Mouse (Mus musculus): ENCODE data around the gene BC052040. TPM values are rescaled to one million over a fixed set of nuclear protein-coding genes. Genes with fewer than 3 reads are reported as not detected.

The BC052040 gene
- polyA plus RNA-seq, 1 experiment from 2014 or later: 14.8 TPM

GRCm38 (mm10) chr2:115678786-115679185, 97.3 kb downstream of the BC052040 start:
- no peaks in the 10 kb centered on the region for H3K27me3 ChIP-seq (replicated peaks; ENCODE audit: control insufficient read depth, insufficient read depth, low read length)
- no peaks in the 10 kb centered on the region for H3K9me3 ChIP-seq (ENCODE audit: control insufficient read depth, low read length)
- ATAC-seq: no peak
- H3K4me1 ChIP-seq (ENCODE audit: control insufficient read depth, insufficient read depth, low read length): no peaks in the 10 kb centered on the region
- no peak overlapping the region for H3K27ac ChIP-seq (ENCODE audit: low read length)
- H3K9ac ChIP-seq (ENCODE audit: low read depth, low read length): no peak overlapping the region
- WGBS: 75% methylated on average over 5 of the region's 5 CpGs
- no peaks in the 10 kb centered on the region for H3K36me3 ChIP-seq (ENCODE audit: control insufficient read depth, insufficient read depth, low read length)
- no peak overlapping the region for H3K4me3 ChIP-seq (ENCODE audit: low read length)
- H3K4me2 ChIP-seq (ENCODE audit: low read depth, low read length): no peak overlapping the region

DNA sequence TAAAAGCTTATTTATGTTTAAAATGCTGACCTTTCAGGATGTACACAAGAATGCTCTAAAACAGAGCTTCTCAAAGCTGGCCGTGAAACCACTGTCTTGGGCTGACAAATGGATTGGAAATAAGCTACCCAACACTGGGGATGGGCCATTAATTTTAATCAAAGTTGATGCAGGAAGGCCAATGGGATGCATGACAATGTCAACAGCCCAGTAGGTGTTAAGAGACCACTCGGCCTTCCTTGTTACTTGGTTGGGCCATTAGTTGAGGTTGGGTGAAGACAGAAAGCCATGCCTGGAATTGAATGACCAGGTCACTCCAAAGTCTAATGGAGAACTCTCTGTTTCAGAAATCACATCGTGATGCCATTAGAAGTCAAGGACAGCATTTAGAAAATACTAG, 103.7 kb downstream of the BC052040 start:
- H3K36me3 ChIP-seq (ENCODE audit: control insufficient read depth, insufficient read depth, low read length): no peaks in the 10 kb centered on the region
- no peak overlapping the region for H3K4me2 ChIP-seq (ENCODE audit: low read depth, low read length)
- WGBS: 76% methylated on average over 3 of the region's 3 CpGs
- no peaks in the 10 kb centered on the region for H3K4me1 ChIP-seq (ENCODE audit: control insufficient read depth, insufficient read depth, low read length)
- H3K27ac ChIP-seq (ENCODE audit: low read length): no peak overlapping the region
- no peak overlapping the region for H3K9ac ChIP-seq (ENCODE audit: low read depth, low read length)
- H3K9me3 ChIP-seq (ENCODE audit: control insufficient read depth, low read length): no peaks in the 10 kb centered on the region
- H3K27me3 ChIP-seq (replicated peaks; ENCODE audit: control insufficient read depth, insufficient read depth, low read length): no peaks in the 10 kb centered on the region
- no peak overlapping the region for H3K4me3 ChIP-seq (ENCODE audit: low read length)
- no peak for ATAC-seq

DNA sequence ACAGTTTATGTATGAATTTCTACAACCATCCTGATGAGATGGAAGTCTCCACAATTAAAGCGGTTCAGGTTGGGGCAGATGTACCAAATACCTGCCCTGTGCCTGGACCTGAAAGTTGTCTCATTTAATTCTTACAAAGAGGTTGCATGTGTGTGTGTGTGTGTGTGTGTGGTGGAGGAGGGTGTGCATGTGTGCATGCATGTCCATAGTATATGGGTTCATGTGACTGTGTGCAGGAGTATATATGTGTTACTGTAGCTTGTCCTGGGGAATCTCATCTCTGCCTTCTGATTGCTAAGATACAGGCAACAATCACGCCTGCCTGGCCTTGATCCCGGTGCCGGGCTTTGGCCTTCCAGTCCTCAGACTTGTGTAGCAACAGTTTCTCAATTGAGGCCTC, 106.1 kb downstream of the BC052040 start:
- Histone ChIP-seq H3K4me2 (ENCODE audit: low read depth, low read length) (no peak overlapping the region), H3K4me1 (ENCODE audit: control insufficient read depth, insufficient read depth, low read length) (no peaks in the 10 kb centered on the region), H3K36me3 (ENCODE audit: control insufficient read depth, insufficient read depth, low read length) (no peaks in the 10 kb centered on the region), H3K4me3 (ENCODE audit: low read length) (no peak overlapping the region), H3K27me3 (replicated peaks; ENCODE audit: control insufficient read depth, insufficient read depth, low read length) (no peaks in the 10 kb centered on the region), H3K9ac (ENCODE audit: low read depth, low read length) (no peak overlapping the region), H3K9me3 (ENCODE audit: control insufficient read depth, low read length) (no peaks in the 10 kb centered on the region), H3K27ac (ENCODE audit: low read length) (no peak overlapping the region)
- WGBS: 93% methylated on average over 4 of the region's 4 CpGs
- no peak for ATAC-seq

DNA sequence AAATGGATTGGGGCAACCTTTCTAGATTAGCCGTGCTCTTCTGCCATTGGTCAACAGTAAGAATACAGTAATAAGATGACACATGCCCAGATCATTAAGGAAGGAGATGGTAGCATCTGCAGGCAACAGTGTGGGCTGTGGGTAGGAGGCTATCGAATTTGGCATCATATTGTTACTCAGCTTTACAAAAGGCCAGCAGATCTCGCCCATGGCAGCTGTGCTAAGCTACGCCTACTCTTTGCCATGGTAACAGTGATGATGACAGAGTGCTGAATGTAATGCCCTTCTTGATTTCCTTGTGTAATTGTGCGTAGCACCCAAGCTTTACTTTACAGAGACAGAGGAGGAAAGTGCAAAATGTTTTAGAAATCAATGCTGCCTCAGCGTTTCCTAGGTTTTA, 106.8 kb downstream of the BC052040 start:
- Histone ChIP-seq H3K4me2 (ENCODE audit: low read depth, low read length) (no peak overlapping the region), H3K4me3 (ENCODE audit: low read length) (no peak overlapping the region), H3K9ac (ENCODE audit: low read depth, low read length) (no peak overlapping the region), H3K27ac (ENCODE audit: low read length) (no peak overlapping the region), H3K4me1 (ENCODE audit: control insufficient read depth, insufficient read depth, low read length) (no peaks in the 10 kb centered on the region), H3K36me3 (ENCODE audit: control insufficient read depth, insufficient read depth, low read length) (no peaks in the 10 kb centered on the region), H3K9me3 (ENCODE audit: control insufficient read depth, low read length) (no peaks in the 10 kb centered on the region), H3K27me3 (replicated peaks; ENCODE audit: control insufficient read depth, insufficient read depth, low read length) (no peaks in the 10 kb centered on the region)
- 90% methylated on average over 6 of the region's 6 CpGs for WGBS
- ATAC-seq: no peak

- no peak for ATAC-seq
- no peaks in the 10 kb centered on the region for H3K4me1 ChIP-seq (ENCODE audit: control insufficient read depth, insufficient read depth, low read length)
- H3K9ac ChIP-seq (ENCODE audit: low read depth, low read length): no peak overlapping the region
- no peaks in the 10 kb centered on the region for H3K27me3 ChIP-seq (replicated peaks; ENCODE audit: control insufficient read depth, insufficient read depth, low read length)
- H3K9me3 ChIP-seq (ENCODE audit: control insufficient read depth, low read length): no peaks in the 10 kb centered on the region
- no peak overlapping the region for H3K4me2 ChIP-seq (ENCODE audit: low read depth, low read length)
- WGBS: 75% methylated on average over 3 of the region's 3 CpGs
- H3K4me3 ChIP-seq (ENCODE audit: low read length): no peak overlapping the region
- peaks cover 3% of the 10 kb centered on the region; the same call in 1 of the 2 replicates for H3K36me3 ChIP-seq (ENCODE audit: control insufficient read depth, insufficient read depth, low read length)
- no peak overlapping the region for H3K27ac ChIP-seq (ENCODE audit: low read length)
Observed at GRCm38 (mm10) chr2:115693841-115694240, 112.3 kb downstream of the BC052040 start.

DNA sequence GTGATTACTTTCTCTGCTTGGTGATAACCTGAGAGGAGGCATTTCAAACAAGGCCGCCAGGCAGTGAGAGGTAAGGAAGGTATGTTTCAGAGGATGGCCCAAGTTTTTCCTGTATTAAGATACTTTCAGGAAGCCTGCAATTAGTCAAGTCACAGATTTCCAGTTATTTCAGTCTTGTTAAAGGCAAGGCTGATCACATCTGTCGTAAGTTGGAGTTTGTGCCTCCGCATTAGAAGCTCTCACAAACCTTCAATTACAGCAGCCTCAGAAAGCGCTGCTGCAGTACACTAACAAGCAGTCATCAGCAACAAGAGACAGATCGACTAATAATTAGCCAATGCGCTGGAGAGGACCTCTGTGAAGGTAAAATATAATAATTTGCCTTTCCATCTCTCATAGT, 112.9 kb downstream of the BC052040 start:
- no peak overlapping the region for H3K9ac ChIP-seq (ENCODE audit: low read depth, low read length)
- no peak overlapping the region for H3K4me2 ChIP-seq (ENCODE audit: low read depth, low read length)
- no peak for ATAC-seq
- 85% methylated on average over 6 of the region's 6 CpGs for WGBS
- peaks cover 3% of the 10 kb centered on the region; the same call in 1 of the 2 replicates for H3K36me3 ChIP-seq (ENCODE audit: control insufficient read depth, insufficient read depth, low read length)
- no peaks in the 10 kb centered on the region for H3K4me1 ChIP-seq (ENCODE audit: control insufficient read depth, insufficient read depth, low read length)
- H3K9me3 ChIP-seq (ENCODE audit: control insufficient read depth, low read length): no peaks in the 10 kb centered on the region
- H3K4me3 ChIP-seq (ENCODE audit: low read length): no peak overlapping the region
- no peak overlapping the region for H3K27ac ChIP-seq (ENCODE audit: low read length)
- no peaks in the 10 kb centered on the region for H3K27me3 ChIP-seq (replicated peaks; ENCODE audit: control insufficient read depth, insufficient read depth, low read length)

- no peak for ATAC-seq
- 90% methylated on average over 5 of the region's 5 CpGs for WGBS
- Histone ChIP-seq H3K27ac (ENCODE audit: low read length) (no peak overlapping the region), H3K9ac (ENCODE audit: low read depth, low read length) (no peak overlapping the region), H3K4me1 (ENCODE audit: control insufficient read depth, insufficient read depth, low read length) (no peaks in the 10 kb centered on the region), H3K27me3 (replicated peaks; ENCODE audit: control insufficient read depth, insufficient read depth, low read length) (no peaks in the 10 kb centered on the region), H3K4me3 (ENCODE audit: low read length) (no peak overlapping the region), H3K4me2 (ENCODE audit: low read depth, low read length) (no peak overlapping the region), H3K36me3 (ENCODE audit: control insufficient read depth, insufficient read depth, low read length) (no peaks in the 10 kb centered on the region), H3K9me3 (ENCODE audit: control insufficient read depth, low read length) (no peaks in the 10 kb centered on the region)
Observed at GRCm38 (mm10) chr2:115699032-115699431, 117.5 kb downstream of the BC052040 start.

- 63% methylated on average over 5 of the region's 5 CpGs for WGBS
Observed at GRCm38 (mm10) chr2:115702610-115703009, 121.1 kb downstream of the BC052040 start.

DNA sequence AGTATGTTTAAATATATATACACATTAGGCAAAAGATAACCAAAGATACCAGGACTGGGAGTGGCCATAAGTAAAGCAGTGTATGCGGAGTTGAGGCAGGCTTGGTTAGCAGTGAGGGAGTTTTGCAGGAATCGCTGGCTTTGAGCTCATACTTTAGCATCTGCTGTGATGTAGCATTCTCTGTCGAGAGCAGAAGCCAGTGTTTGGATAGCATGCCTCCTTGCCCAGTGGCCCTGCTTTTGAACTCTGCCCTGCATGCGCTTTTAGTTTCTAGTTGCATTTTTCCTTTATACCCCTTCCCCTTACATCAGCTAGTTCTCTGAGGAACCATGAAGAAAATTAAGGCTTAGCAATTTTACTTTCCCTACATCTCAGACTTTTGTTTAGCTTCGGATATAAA, 136.0 kb downstream of the BC052040 start:
- no peak overlapping the region for H3K9ac ChIP-seq (ENCODE audit: low read depth, low read length)
- no peaks in the 10 kb centered on the region for H3K27me3 ChIP-seq (replicated peaks; ENCODE audit: control insufficient read depth, insufficient read depth, low read length)
- ATAC-seq: no peak
- no peaks in the 10 kb centered on the region for H3K4me1 ChIP-seq (ENCODE audit: control insufficient read depth, insufficient read depth, low read length)
- H3K9me3 ChIP-seq (ENCODE audit: control insufficient read depth, low read length): no peaks in the 10 kb centered on the region
- no peak overlapping the region for H3K27ac ChIP-seq (ENCODE audit: low read length)
- no peaks in the 10 kb centered on the region for H3K36me3 ChIP-seq (ENCODE audit: control insufficient read depth, insufficient read depth, low read length)
- H3K4me3 ChIP-seq (ENCODE audit: low read length): no peak overlapping the region
- no peak overlapping the region for H3K4me2 ChIP-seq (ENCODE audit: low read depth, low read length)
- 54% methylated on average over 5 of the region's 5 CpGs for WGBS

More at GRCm38 (mm10) chr2:115702610-115703009, 121.1 kb downstream of the BC052040 start:
- no peak overlapping the region for H3K4me2 ChIP-seq (ENCODE audit: low read depth, low read length)
- no peak for ATAC-seq
- no peak overlapping the region for H3K4me3 ChIP-seq (ENCODE audit: low read length)
- no peaks in the 10 kb centered on the region for H3K9me3 ChIP-seq (ENCODE audit: control insufficient read depth, low read length)
- no peaks in the 10 kb centered on the region for H3K36me3 ChIP-seq (ENCODE audit: control insufficient read depth, insufficient read depth, low read length)
- H3K4me1 ChIP-seq (ENCODE audit: control insufficient read depth, insufficient read depth, low read length): no peaks in the 10 kb centered on the region
- H3K9ac ChIP-seq (ENCODE audit: low read depth, low read length): no peak overlapping the region
- no peak overlapping the region for H3K27ac ChIP-seq (ENCODE audit: low read length)
- no peaks in the 10 kb centered on the region for H3K27me3 ChIP-seq (replicated peaks; ENCODE audit: control insufficient read depth, insufficient read depth, low read length)

GRCm38 (mm10) chr2:115717980-115718379, 136.5 kb downstream of the BC052040 start:
- Histone ChIP-seq H3K27ac (ENCODE audit: low read length) (no peak overlapping the region), H3K9me3 (ENCODE audit: control insufficient read depth, low read length) (no peaks in the 10 kb centered on the region)
- no peak for ATAC-seq

More at GRCm38 (mm10) chr2:115717980-115718379, 136.5 kb downstream of the BC052040 start:
- no peak overlapping the region for H3K9ac ChIP-seq (ENCODE audit: low read depth, low read length)
- H3K4me1 ChIP-seq (ENCODE audit: control insufficient read depth, insufficient read depth, low read length): no peaks in the 10 kb centered on the region
- no peaks in the 10 kb centered on the region for H3K36me3 ChIP-seq (ENCODE audit: control insufficient read depth, insufficient read depth, low read length)
- no peak overlapping the region for H3K4me3 ChIP-seq (ENCODE audit: low read length)
- 69% methylated on average over 3 of the region's 3 CpGs for WGBS
- H3K27me3 ChIP-seq (replicated peaks; ENCODE audit: control insufficient read depth, insufficient read depth, low read length): no peaks in the 10 kb centered on the region
- no peak overlapping the region for H3K4me2 ChIP-seq (ENCODE audit: low read depth, low read length)
